Mouse (Mus musculus): Measurements from ENCODE around the gene E2f4. TPM values are rescaled to one million over a fixed set of nuclear protein-coding genes. Genes with fewer than 3 reads are reported as not detected.

E2f4 gene
- polyA plus RNA-seq, 1 experiment from 2014 or later = 76.2 TPM

- H3K9me3 ChIP-seq (ENCODE audit: control insufficient read depth, low read length) = no peaks in the 10 kb centered on the region
- WGBS = 47% methylated on average over 11 of the region's 11 CpGs
Observed at GRCm38 (mm10) chr8:105295256-105295655, 2.2 kb upstream of the E2f4 start.

GRCm38 (mm10) chr8:105295895-105296573 lies 1.4 kb upstream of the E2f4 start, which contains the start of gene Exoc3l:
TSS of gene Exoc3l (minus strand) at chr8:105296101.
- WGBS = 46% methylated on average over 11 of the region's 11 CpGs
- H3K9me3 ChIP-seq (ENCODE audit: control insufficient read depth, low read length) = no peaks in the 10 kb centered on the region

More at GRCm38 (mm10) chr8:105295256-105295655, 2.2 kb upstream of the E2f4 start:
- Histone ChIP-seq H3K36me3 (ENCODE audit: control insufficient read depth, insufficient read depth, low read length) (peaks cover 5% of the 10 kb centered on the region), H3K9ac (ENCODE audit: low read length) (peak overlapping the region; percentile 12; the same call in 1 of the 2 replicates), H3K4me1 (replicated peaks; ENCODE audit: control insufficient read depth, insufficient read depth, low read length) (peaks cover 24% of the 10 kb centered on the region), H3K27ac (ENCODE audit: low read length) (peak overlapping the region; percentile 78), H3K27me3 (ENCODE audit: control insufficient read depth, insufficient read depth, low read depth, low read length) (peaks cover 6% of the 10 kb centered on the region), H3K4me3 (ENCODE audit: low read length) (peak overlapping the region; percentile 34), H3K4me2 (ENCODE audit: low read depth, low read length) (peak overlapping the region; percentile 51)
- no peak for ATAC-seq (ENCODE audit: low read depth)

GRCm38 (mm10) chr8:105298351-105299252 lies 1.1 kb downstream of the E2f4 start:
- Histone ChIP-seq H3K9me3 (ENCODE audit: control insufficient read depth, low read length) (no peaks in the 10 kb centered on the region), H3K27me3 (ENCODE audit: control insufficient read depth, insufficient read depth, low read depth, low read length) (no peaks in the 10 kb centered on the region), H3K4me1 (replicated peaks; ENCODE audit: control insufficient read depth, insufficient read depth, low read length) (peaks cover 17% of the 10 kb centered on the region), H3K4me2 (ENCODE audit: low read depth, low read length) (peak overlapping the region; percentile 98), H3K36me3 (ENCODE audit: control insufficient read depth, insufficient read depth, low read length) (peaks cover 29% of the 10 kb centered on the region), H3K4me3 (ENCODE audit: low read length) (peak overlapping the region; percentile 83), H3K9ac (ENCODE audit: low read length) (peak overlapping the region; percentile 89), H3K27ac (ENCODE audit: low read length) (no peak overlapping the region)
- ATAC-seq (ENCODE audit: low read depth) = no peak
- 47% methylated on average over 18 of the region's 18 CpGs for WGBS

More at GRCm38 (mm10) chr8:105295895-105296573, 1.4 kb upstream of the E2f4 start, which contains the start of gene Exoc3l:
- Histone ChIP-seq H3K4me1 (replicated peaks; ENCODE audit: control insufficient read depth, insufficient read depth, low read length) (peaks cover 17% of the 10 kb centered on the region), H3K4me3 (ENCODE audit: low read length) (peak within 1 kb of the TSS; percentile 83), H3K27ac (ENCODE audit: low read length) (peak within 1 kb of the TSS; percentile 78), H3K9ac (ENCODE audit: low read length) (peak within 1 kb of the TSS; percentile 12), H3K4me2 (ENCODE audit: low read depth, low read length) (peak within 1 kb of the TSS; percentile 98), H3K36me3 (ENCODE audit: control insufficient read depth, insufficient read depth, low read length) (peaks cover 10% of the 10 kb centered on the region), H3K27me3 (ENCODE audit: control insufficient read depth, insufficient read depth, low read depth, low read length) (no peaks in the 10 kb centered on the region)
- ATAC-seq (ENCODE audit: low read depth) = peak; percentile 10; the same call in 1 of the 2 replicates

GRCm38 (mm10) chr8:105299962-105300361 lies 2.5 kb downstream of the E2f4 start:
- Histone ChIP-seq H3K4me2 (ENCODE audit: low read depth, low read length) (no peak overlapping the region), H3K9me3 (ENCODE audit: control insufficient read depth, low read length) (no peaks in the 10 kb centered on the region), H3K27me3 (ENCODE audit: control insufficient read depth, insufficient read depth, low read depth, low read length) (no peaks in the 10 kb centered on the region), H3K4me3 (ENCODE audit: low read length) (no peak overlapping the region), H3K4me1 (replicated peaks; ENCODE audit: control insufficient read depth, insufficient read depth, low read length) (peaks cover 28% of the 10 kb centered on the region), H3K27ac (ENCODE audit: low read length) (no peak overlapping the region), H3K36me3 (ENCODE audit: control insufficient read depth, insufficient read depth, low read length) (peaks cover 29% of the 10 kb centered on the region), H3K9ac (ENCODE audit: low read length) (no peak overlapping the region)
- ATAC-seq (ENCODE audit: low read depth) = no peak
- 91% methylated on average over 8 of the region's 8 CpGs for WGBS

GRCm38 (mm10) chr8:105303396-105303795 lies 5.9 kb downstream of the E2f4 start:
- Histone ChIP-seq H3K4me2 (ENCODE audit: low read depth, low read length) (no peak overlapping the region), H3K27ac (ENCODE audit: low read length) (no peak overlapping the region), H3K9ac (ENCODE audit: low read length) (no peak overlapping the region), H3K27me3 (ENCODE audit: control insufficient read depth, insufficient read depth, low read depth, low read length) (no peaks in the 10 kb centered on the region), H3K4me3 (ENCODE audit: low read length) (no peak overlapping the region), H3K36me3 (ENCODE audit: control insufficient read depth, insufficient read depth, low read length) (peaks cover 38% of the 10 kb centered on the region), H3K9me3 (ENCODE audit: control insufficient read depth, low read length) (no peaks in the 10 kb centered on the region), H3K4me1 (replicated peaks; ENCODE audit: control insufficient read depth, insufficient read depth, low read length) (peaks cover 30% of the 10 kb centered on the region)
- no peak for ATAC-seq (ENCODE audit: low read depth)
- 78% methylated on average over 8 of the region's 8 CpGs for WGBS

GRCm38 (mm10) chr8:105303874-105304273 lies 6.4 kb downstream of the E2f4 start:
- no peaks in the 10 kb centered on the region for H3K27me3 ChIP-seq (ENCODE audit: control insufficient read depth, insufficient read depth, low read depth, low read length)
- H3K4me2 ChIP-seq (ENCODE audit: low read depth, low read length) = no peak overlapping the region
- no peak overlapping the region for H3K9ac ChIP-seq (ENCODE audit: low read length)
- no peak overlapping the region for H3K4me3 ChIP-seq (ENCODE audit: low read length)
- 0 out of 2 replicates have a peak overlapping the region, but pooled peaks have one; percentile 19 for H3K27ac ChIP-seq (ENCODE audit: low read length)
- WGBS = 54% methylated on average over 9 of the region's 9 CpGs
- peaks cover 40% of the 10 kb centered on the region for H3K36me3 ChIP-seq (ENCODE audit: control insufficient read depth, insufficient read depth, low read length)
- peaks cover 25% of the 10 kb centered on the region for H3K4me1 ChIP-seq (replicated peaks; ENCODE audit: control insufficient read depth, insufficient read depth, low read length)
- ATAC-seq (ENCODE audit: low read depth) = no peak
- no peaks in the 10 kb centered on the region for H3K9me3 ChIP-seq (ENCODE audit: control insufficient read depth, low read length)

- H3K9ac ChIP-seq (ENCODE audit: low read length) = no peak overlapping the region
- H3K9me3 ChIP-seq (ENCODE audit: control insufficient read depth, low read length) = no peaks in the 10 kb centered on the region
- no peak overlapping the region for H3K4me2 ChIP-seq (ENCODE audit: low read depth, low read length)
- H3K27me3 ChIP-seq (ENCODE audit: control insufficient read depth, insufficient read depth, low read depth, low read length) = no peaks in the 10 kb centered on the region
- H3K27ac ChIP-seq (ENCODE audit: low read length) = peak overlapping the region; percentile 92
- peak; percentile 26 for ATAC-seq (ENCODE audit: low read depth)
- no peak overlapping the region for H3K4me3 ChIP-seq (ENCODE audit: low read length)
- H3K4me1 ChIP-seq (replicated peaks; ENCODE audit: control insufficient read depth, insufficient read depth, low read length) = peaks cover 23% of the 10 kb centered on the region
- WGBS = 39% methylated on average over 9 of the region's 9 CpGs
- H3K36me3 ChIP-seq (ENCODE audit: control insufficient read depth, insufficient read depth, low read length) = peaks cover 42% of the 10 kb centered on the region
Observed at GRCm38 (mm10) chr8:105304325-105305210, 7.1 kb downstream of the E2f4 start.

GRCm38 (mm10) chr8:105305211-105306145 lies 8.0 kb downstream of the E2f4 start, which contains the start of gene Elmo3:
TSS of gene Elmo3 (plus strand) at chr8:105305601.
- no peaks in the 10 kb centered on the region for H3K9me3 ChIP-seq (ENCODE audit: control insufficient read depth, low read length)
- WGBS = 6% methylated on average over 30 of the region's 30 CpGs
- peak within 1 kb of the TSS; percentile 52 for H3K4me3 ChIP-seq (ENCODE audit: low read length)
- peak; percentile 91 for ATAC-seq (ENCODE audit: low read depth)
- peak within 1 kb of the TSS; percentile 92 for H3K27ac ChIP-seq (ENCODE audit: low read length)
- peak within 1 kb of the TSS; percentile 74 for H3K4me2 ChIP-seq (ENCODE audit: low read depth, low read length)
- peaks cover 23% of the 10 kb centered on the region for H3K4me1 ChIP-seq (replicated peaks; ENCODE audit: control insufficient read depth, insufficient read depth, low read length)
- H3K9ac ChIP-seq (ENCODE audit: low read length) = peak within 1 kb of the TSS; percentile 69
- H3K36me3 ChIP-seq (ENCODE audit: control insufficient read depth, insufficient read depth, low read length) = peaks cover 36% of the 10 kb centered on the region
- no peaks in the 10 kb centered on the region for H3K27me3 ChIP-seq (ENCODE audit: control insufficient read depth, insufficient read depth, low read depth, low read length)
